Mouse (Mus musculus): ENCODE measurements around the gene Trim34b. TPM values are rescaled to one million over a fixed set of nuclear protein-coding genes. Genes with fewer than 3 reads are reported as not detected.
"Not testable (repeated sequence)": the region's sequence is repeated elsewhere in the genome, so short reads cannot be mapped to it uniquely, and the experiment has no call there.

Gene Trim34b
- polyA plus RNA-seq, 1 experiment from 2014 or later: not detected

DNA sequence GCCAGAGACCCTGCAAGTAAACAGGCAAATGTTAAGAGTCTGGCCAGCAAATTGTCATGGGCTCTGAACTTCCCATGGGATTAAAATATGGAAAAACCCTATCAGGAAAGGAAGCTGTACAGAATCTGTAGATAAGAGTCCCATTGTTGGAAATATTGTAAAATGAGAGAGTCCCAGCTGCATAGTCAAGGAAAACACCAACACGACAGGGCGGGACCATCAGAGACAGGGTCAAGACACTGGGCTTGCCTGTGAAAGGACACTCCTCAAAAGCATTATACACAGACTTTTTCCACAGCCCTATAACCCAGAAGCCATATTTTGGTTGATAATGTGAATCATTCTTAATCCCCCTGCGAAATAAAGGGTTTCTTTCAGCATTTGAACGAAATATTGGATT is 11.5 kb downstream of the Trim34b start:
- H3K27ac ChIP-seq (ENCODE audit: low read length); ATAC-seq (ENCODE audit: insufficient read depth, low FRiP score); H3K36me3 ChIP-seq (ENCODE audit: control insufficient read depth, insufficient read depth, low read length); H3K4me1 ChIP-seq (ENCODE audit: control insufficient read depth, insufficient read depth, low read length); H3K9me3 ChIP-seq (replicated peaks; ENCODE audit: control insufficient read depth, low read length); H3K4me3 ChIP-seq (replicated peaks; ENCODE audit: low read length); H3K27me3 ChIP-seq (ENCODE audit: control insufficient read depth, insufficient read depth, low read length); H3K4me2 ChIP-seq (ENCODE audit: low read depth, low read length); H3K9ac ChIP-seq (ENCODE audit: low read length): not testable (repeated sequence)
- 91% methylated on average over 2 of the region's 4 CpGs for WGBS

- 89% methylated on average over 4 of the region's 4 CpGs for WGBS
- not testable (repeated sequence) for H3K27ac ChIP-seq (ENCODE audit: low read length); H3K4me2 ChIP-seq (ENCODE audit: low read depth, low read length); H3K4me3 ChIP-seq (replicated peaks; ENCODE audit: low read length); H3K27me3 ChIP-seq (ENCODE audit: control insufficient read depth, insufficient read depth, low read length); ATAC-seq (ENCODE audit: insufficient read depth, low FRiP score); H3K36me3 ChIP-seq (ENCODE audit: control insufficient read depth, insufficient read depth, low read length); H3K4me1 ChIP-seq (ENCODE audit: control insufficient read depth, insufficient read depth, low read length); H3K9ac ChIP-seq (ENCODE audit: low read length); H3K9me3 ChIP-seq (replicated peaks; ENCODE audit: control insufficient read depth, low read length)
Observed at GRCm38 (mm10) chr7:104348043-104348442, 18.8 kb downstream of the Trim34b start.

GRCm38 (mm10) chr7:104352717-104353599 is 23.7 kb downstream of the Trim34b start, which contains the start of gene Trim12c:
Trim12c (minus strand) TSS chr7:104353362.
- WGBS: 2% methylated on average over 14 of the region's 14 CpGs
- H3K4me2 ChIP-seq (ENCODE audit: low read depth, low read length): peak within 1 kb of the TSS; percentile 54
- no peak within 1 kb of the TSS for H3K27ac ChIP-seq (ENCODE audit: low read length)
- H3K9me3 ChIP-seq (replicated peaks; ENCODE audit: control insufficient read depth, low read length): no peaks in the 10 kb centered on the region
- H3K4me1 ChIP-seq (ENCODE audit: control insufficient read depth, insufficient read depth, low read length): no peaks in the 10 kb centered on the region
- H3K36me3 ChIP-seq (ENCODE audit: control insufficient read depth, insufficient read depth, low read length): no peaks in the 10 kb centered on the region
- ATAC-seq (ENCODE audit: insufficient read depth, low FRiP score): peak; percentile 100
- H3K9ac ChIP-seq (ENCODE audit: low read length): peak within 1 kb of the TSS; percentile 17; the same call in 1 of the 2 replicates
- H3K4me3 ChIP-seq (replicated peaks; ENCODE audit: low read length): peak within 1 kb of the TSS; percentile 45
- H3K27me3 ChIP-seq (ENCODE audit: control insufficient read depth, insufficient read depth, low read length): no peaks in the 10 kb centered on the region

DNA sequence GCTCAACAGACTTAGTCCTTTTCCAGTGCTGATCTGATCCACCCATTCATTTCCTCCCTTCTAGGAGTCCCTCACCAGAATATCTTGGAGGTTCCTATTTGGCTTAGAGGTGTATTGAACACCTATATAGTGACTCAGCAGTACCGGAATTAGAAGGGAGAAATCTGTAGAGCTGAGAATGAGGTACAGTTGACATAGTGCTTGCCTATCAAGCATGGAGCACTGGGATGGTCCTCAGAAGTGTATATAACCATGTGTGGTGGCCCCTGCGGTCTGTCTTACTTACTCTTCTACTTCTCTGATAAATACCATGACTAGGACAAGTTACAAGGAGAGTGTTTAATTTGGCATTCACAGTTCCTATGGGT is 24.3 kb downstream of the Trim34b start:
- Histone ChIP-seq H3K36me3 (ENCODE audit: control insufficient read depth, insufficient read depth, low read length) (no peaks in the 10 kb centered on the region), H3K27ac (ENCODE audit: low read length) (no peak overlapping the region), H3K4me1 (ENCODE audit: control insufficient read depth, insufficient read depth, low read length) (no peaks in the 10 kb centered on the region), H3K4me2 (ENCODE audit: low read depth, low read length) (peak overlapping the region; percentile 54; the same call in 1 of the 2 replicates), H3K9ac (ENCODE audit: low read length) (peak overlapping the region; percentile 10; the same call in 1 of the 2 replicates), H3K27me3 (ENCODE audit: control insufficient read depth, insufficient read depth, low read length) (no peaks in the 10 kb centered on the region), H3K4me3 (replicated peaks; ENCODE audit: low read length) (peak overlapping the region; percentile 45), H3K9me3 (replicated peaks; ENCODE audit: control insufficient read depth, low read length) (no peaks in the 10 kb centered on the region)
- ATAC-seq (ENCODE audit: insufficient read depth, low FRiP score): no peak; the same call in 1 of the 2 replicates
- WGBS: 65% methylated on average over 2 of the region's 2 CpGs

- ATAC-seq (ENCODE audit: insufficient read depth, low FRiP score): no peak
- Histone ChIP-seq H3K27me3 (ENCODE audit: control insufficient read depth, insufficient read depth, low read length) (no peaks in the 10 kb centered on the region), H3K4me1 (ENCODE audit: control insufficient read depth, insufficient read depth, low read length) (no peaks in the 10 kb centered on the region), H3K9me3 (replicated peaks; ENCODE audit: control insufficient read depth, low read length) (no peaks in the 10 kb centered on the region), H3K4me3 (replicated peaks; ENCODE audit: low read length) (no peak overlapping the region), H3K4me2 (ENCODE audit: low read depth, low read length) (no peak overlapping the region), H3K36me3 (ENCODE audit: control insufficient read depth, insufficient read depth, low read length) (no peaks in the 10 kb centered on the region), H3K9ac (ENCODE audit: low read length) (no peak overlapping the region), H3K27ac (ENCODE audit: low read length) (no peak overlapping the region)
Observed at GRCm38 (mm10) chr7:104366339-104366738, 37.1 kb downstream of the Trim34b start.

GRCm38 (mm10) chr7:104369736-104370414 is 40.6 kb downstream of the Trim34b start, which contains the start of gene Trim30b:
Trim30b (minus strand) TSS chr7:104369884.
- H3K27ac ChIP-seq (ENCODE audit: low read length): no peak within 1 kb of the TSS
- H3K4me2 ChIP-seq (ENCODE audit: low read depth, low read length): no peak within 1 kb of the TSS
- H3K36me3 ChIP-seq (ENCODE audit: control insufficient read depth, insufficient read depth, low read length): no peaks in the 10 kb centered on the region
- 78% methylated on average over 1 of the region's 1 CpGs for WGBS
- no peak within 1 kb of the TSS for H3K4me3 ChIP-seq (replicated peaks; ENCODE audit: low read length)
- no peaks in the 10 kb centered on the region for H3K27me3 ChIP-seq (ENCODE audit: control insufficient read depth, insufficient read depth, low read length)
- no peaks in the 10 kb centered on the region for H3K4me1 ChIP-seq (ENCODE audit: control insufficient read depth, insufficient read depth, low read length)
- H3K9ac ChIP-seq (ENCODE audit: low read length): no peak within 1 kb of the TSS
- no peak for ATAC-seq (ENCODE audit: insufficient read depth, low FRiP score)
- H3K9me3 ChIP-seq (replicated peaks; ENCODE audit: control insufficient read depth, low read length): no peaks in the 10 kb centered on the region

Other genes with a start within 250 kb of the Trim34b start
- not detected in 2 replicates for gene Olfr645, start 244.0 kb upstream of the Trim34b start, polyA plus RNA-seq (2015; fragmentation: Nextera tagmentation; extraction: Ambion mirVana)
- gene Olfr646, start 224.6 kb upstream of the Trim34b start, polyA plus RNA-seq (2015; fragmentation: Nextera tagmentation; extraction: Ambion mirVana): not detected in 2 replicates
- not detected in 2 replicates for gene Ubqln5, start 199.6 kb upstream of the Trim34b start, polyA plus RNA-seq (2015; fragmentation: Nextera tagmentation; extraction: Ambion mirVana)
- gene Olfr643, start 192.1 kb upstream of the Trim34b start, polyA plus RNA-seq (2015; fragmentation: Nextera tagmentation; extraction: Ambion mirVana): not detected in 2 replicates
- gene Ubqln3, start 186.2 kb upstream of the Trim34b start, polyA plus RNA-seq (2015; fragmentation: Nextera tagmentation; extraction: Ambion mirVana): not detected in 2 replicates
- gene Ubqlnl, start 178.9 kb upstream of the Trim34b start, polyA plus RNA-seq (2015; fragmentation: Nextera tagmentation; extraction: Ambion mirVana): not detected in 2 replicates
- gene Olfm5, start 164.6 kb upstream of the Trim34b start, polyA plus RNA-seq (2015; fragmentation: Nextera tagmentation; extraction: Ambion mirVana): not detected in 2 replicates
- gene Olfr648, start 146.1 kb upstream of the Trim34b start, polyA plus RNA-seq (2015; fragmentation: Nextera tagmentation; extraction: Ambion mirVana): 0.26 and 0.27 TPM in 2 replicates
- not detected in 2 replicates for gene Olfr649, start 133.5 kb upstream of the Trim34b start, polyA plus RNA-seq (2015; fragmentation: Nextera tagmentation; extraction: Ambion mirVana)
- 0.87 and 0.89 TPM in 2 replicates for gene Trim6, start 110.7 kb upstream of the Trim34b start, polyA plus RNA-seq (2015; fragmentation: Nextera tagmentation; extraction: Ambion mirVana)
- gene Trim34a, start 85.0 kb upstream of the Trim34b start, polyA plus RNA-seq (2015; fragmentation: Nextera tagmentation; extraction: Ambion mirVana): 1.8 and 2.2 TPM in 2 replicates
- gene Trim5, start 41.4 kb upstream of the Trim34b start, polyA plus RNA-seq (2015; fragmentation: Nextera tagmentation; extraction: Ambion mirVana): 0.54 and 0.62 TPM in 2 replicates
- 5.3 and 6.1 TPM in 2 replicates for gene Trim12a, start 14.0 kb upstream of the Trim34b start, polyA plus RNA-seq (2015; fragmentation: Nextera tagmentation; extraction: Ambion mirVana)
- gene Trim12c, start 23.9 kb downstream of the Trim34b start, polyA plus RNA-seq (2015; fragmentation: Nextera tagmentation; extraction: Ambion mirVana): 2.8 TPM in 2 replicates
- 0.22 and 0.31 TPM in 2 replicates for gene Trim30b, start 40.4 kb downstream of the Trim34b start, polyA plus RNA-seq (2015; fragmentation: Nextera tagmentation; extraction: Ambion mirVana)
- gene Trim30c, start 71.4 kb downstream of the Trim34b start, polyA plus RNA-seq (2015; fragmentation: Nextera tagmentation; extraction: Ambion mirVana): 0.25 and 0.26 TPM in 2 replicates
- gene Trim30a, start 135.7 kb downstream of the Trim34b start, polyA plus RNA-seq (2015; fragmentation: Nextera tagmentation; extraction: Ambion mirVana): 1.8 and 2.4 TPM in 2 replicates
- 0.62 and 1.1 TPM in 2 replicates for gene Trim30d, start 178.4 kb downstream of the Trim34b start, polyA plus RNA-seq (2015; fragmentation: Nextera tagmentation; extraction: Ambion mirVana)
- not detected in 2 replicates for gene Olfr651, start 220.7 kb downstream of the Trim34b start, polyA plus RNA-seq (2015; fragmentation: Nextera tagmentation; extraction: Ambion mirVana)
- not detected in 2 replicates for gene Olfr652, start 231.4 kb downstream of the Trim34b start, polyA plus RNA-seq (2015; fragmentation: Nextera tagmentation; extraction: Ambion mirVana)
- not detected in 2 replicates for gene Olfr653, start 247.8 kb downstream of the Trim34b start, polyA plus RNA-seq (2015; fragmentation: Nextera tagmentation; extraction: Ambion mirVana)

Data from stomach, embryonic 16.5 days (tissue).